Mouse (Mus musculus) forebrain, embryonic 11.5 days (tissue): ENCODE measurements around the gene Gm20388. TPM values are rescaled to one million over a fixed set of nuclear protein-coding genes. Genes with fewer than 3 reads are reported as not detected.
A peak's percentile ranks its signal among the peaks of the same experiment; 100 is the strongest.

Experiments
- ATAC-seq: fragments of 200-750 bp; cut with Nextera tagmentation; replicated peaks from 2 replicates; pipeline ENCODE4 v1.8.0; 2017; ENCODE audit warnings: moderate TSS enrichment; ENCODE audit not compliant: low FRiP score
- DNase-seq: peaks from one replicate; pipeline ENCODE4 v3.0.0-alpha.2; 2017; ENCODE audit warnings: low spot score
- H3K27ac ChIP-seq: fragments of 300-500 bp; sonication (generic); 2 replicates; pipeline ENCODE4 v1.5.1; 2014; ENCODE audit warnings: low read depth, low read length
- H3K27me3 ChIP-seq: fragments of 300-500 bp; sonication (generic); 2 replicates; pipeline ENCODE4 v1.6.1; 2014; ENCODE audit warnings: mild to moderate bottlenecking, low read length, mixed read lengths; ENCODE audit not compliant: control insufficient read depth, insufficient read depth
- H3K36me3 ChIP-seq: fragments of 300-500 bp; sonication (generic); 2 replicates; pipeline ENCODE4 v1.6.1; 2014; ENCODE audit warnings: mild to moderate bottlenecking, low read length, moderate library complexity, mixed read lengths; ENCODE audit not compliant: control insufficient read depth, insufficient read depth
- H3K4me1 ChIP-seq: fragments of 300-500 bp; sonication (generic); replicated peaks from 2 replicates; pipeline ENCODE4 v1.6.1; 2014; ENCODE audit warnings: low read length, mixed read lengths; ENCODE audit not compliant: control insufficient read depth, insufficient read depth
- H3K4me2 ChIP-seq: fragments of 300-500 bp; sonication (generic); 2 replicates; pipeline ENCODE4 v1.6.1; 2014; ENCODE audit warnings: low read depth, mild to moderate bottlenecking, low read length, moderate library complexity, mixed read lengths; ENCODE audit not compliant: severe bottlenecking
- H3K4me3 ChIP-seq: fragments of 300-500 bp; sonication (generic); 2 replicates; pipeline ENCODE4 v1.5.1; 2014; ENCODE audit warnings: low read depth, low read length
- H3K9ac ChIP-seq: fragments of 300-500 bp; sonication (generic); 2 replicates; pipeline ENCODE4 v1.6.1; 2014; ENCODE audit warnings: low read length
- H3K9me3 ChIP-seq: fragments of 300-500 bp; sonication (generic); 2 replicates; pipeline ENCODE4 v1.6.1; 2016; ENCODE audit warnings: low read length, mixed read lengths; ENCODE audit not compliant: control insufficient read depth
- WGBS: fragments of 180-500 bp; shearing (Covaris S2); extraction: QIAGEN DNeasy Blood & Tissue Kit; methylation state at CpG from one replicate; pipeline ENCODE4 v1.1.7; 2014; 5-methylcytosine and 5-hydroxymethylcytosine counted together
- polyA plus RNA-seq: library from polyadenylated mRNA; unstranded; fragments of >200 nt; fragmentation: Nextera tagmentation; extraction: Ambion mirVana; gene quantifications from 2 replicates; pipeline ENCODE4 v1.2.1, GENCODE M21; 2014

Gene Gm20388
- polyA plus RNA-seq, 1 experiment from 2014 or later: not detected

- ATAC-seq: no peak
- peaks cover 43% of the 10 kb centered on the region for H3K27me3 ChIP-seq
- H3K27ac ChIP-seq: no peak overlapping the region
- H3K36me3 ChIP-seq: no peaks in the 10 kb centered on the region
- no peaks in the 10 kb centered on the region for H3K9me3 ChIP-seq
- H3K4me2 ChIP-seq: no peak overlapping the region
- DNase-seq: no peak
- no peak overlapping the region for H3K9ac ChIP-seq
- peaks cover 14% of the 10 kb centered on the region; the same call in 1 of the 2 replicates for H3K4me1 ChIP-seq
- 86% methylated on average over 13 of the region's 13 CpGs for WGBS
- H3K4me3 ChIP-seq: 0 out of 2 replicates have a peak overlapping the region, but pooled peaks have one; percentile 52
Measured at GRCm38 (mm10) chr8:122334791-122335490, 2424.3 kb downstream of the Gm20388 start.

- WGBS: 6% methylated on average over 57 of the region's 57 CpGs
- no peaks in the 10 kb centered on the region for H3K9me3 ChIP-seq
- peaks cover 12% of the 10 kb centered on the region; the same call in 1 of the 2 replicates for H3K4me1 ChIP-seq
- peak overlapping the region; percentile 41; the same call in 1 of the 2 replicates for H3K9ac ChIP-seq
- H3K4me3 ChIP-seq: peak overlapping the region; percentile 52
- H3K4me2 ChIP-seq: peak overlapping the region; percentile 93
- no peaks in the 10 kb centered on the region for H3K36me3 ChIP-seq
- no peak overlapping the region for H3K27ac ChIP-seq
- ATAC-seq (peak; percentile 49), DNase-seq (no peak)
- peaks cover 43% of the 10 kb centered on the region for H3K27me3 ChIP-seq
Measured at GRCm38 (mm10) chr8:122335638-122336250, 2425.1 kb downstream of the Gm20388 start.

GRCm38 (mm10) chr8:122336251-122336910 is 2425.7 kb downstream of the Gm20388 start:
- Histone ChIP-seq H3K4me1 (peaks cover 12% of the 10 kb centered on the region; the same call in 1 of the 2 replicates), H3K36me3 (no peaks in the 10 kb centered on the region), H3K27me3 (peaks cover 43% of the 10 kb centered on the region), H3K27ac (no peak overlapping the region), H3K9me3 (no peaks in the 10 kb centered on the region), H3K4me3 (peak overlapping the region; percentile 52), H3K9ac (peak overlapping the region; percentile 41; the same call in 1 of the 2 replicates), H3K4me2 (peak overlapping the region; percentile 93)
- ATAC-seq: peak; percentile 73
- DNase-seq: peak; percentile 88
- WGBS: 1% methylated on average over 77 of the region's 81 CpGs

GRCm38 (mm10) chr8:122338852-122339251 is 2428.2 kb downstream of the Gm20388 start:
- no peaks in the 10 kb centered on the region for H3K36me3 ChIP-seq
- peaks cover 12% of the 10 kb centered on the region; the same call in 1 of the 2 replicates for H3K4me1 ChIP-seq
- H3K4me3 ChIP-seq: no peak overlapping the region
- ATAC-seq (no peak), DNase-seq (no peak)
- H3K27me3 ChIP-seq: peaks cover 58% of the 10 kb centered on the region
- WGBS: 38% methylated on average over 6 of the region's 6 CpGs
- H3K9ac ChIP-seq: no peak overlapping the region
- no peak overlapping the region for H3K4me2 ChIP-seq
- H3K9me3 ChIP-seq: no peaks in the 10 kb centered on the region
- no peak overlapping the region for H3K27ac ChIP-seq

- no peaks in the 10 kb centered on the region for H3K9me3 ChIP-seq
- H3K36me3 ChIP-seq: no peaks in the 10 kb centered on the region
- ATAC-seq (no peak), DNase-seq (no peak)
- no peak overlapping the region for H3K4me2 ChIP-seq
- H3K4me1 ChIP-seq: peaks cover 9% of the 10 kb centered on the region; the same call in 1 of the 2 replicates
- peaks cover 51% of the 10 kb centered on the region for H3K27me3 ChIP-seq
- no peak overlapping the region for H3K27ac ChIP-seq
- no peak overlapping the region for H3K4me3 ChIP-seq
- WGBS: 85% methylated on average over 3 of the region's 3 CpGs
- no peak overlapping the region for H3K9ac ChIP-seq
Measured at GRCm38 (mm10) chr8:122340761-122341160, 2430.1 kb downstream of the Gm20388 start.

GRCm38 (mm10) chr8:122341790-122342189 is 2431.1 kb downstream of the Gm20388 start:
- Histone ChIP-seq H3K4me2 (no peak overlapping the region), H3K9ac (no peak overlapping the region), H3K9me3 (no peaks in the 10 kb centered on the region), H3K4me3 (no peak overlapping the region), H3K36me3 (no peaks in the 10 kb centered on the region), H3K27ac (no peak overlapping the region), H3K4me1 (peaks cover under 1% of the 10 kb centered on the region; the same call in 1 of the 2 replicates), H3K27me3 (peaks cover 41% of the 10 kb centered on the region)
- WGBS: 82% methylated on average over 6 of the region's 6 CpGs
- no peak for DNase-seq
- ATAC-seq: no peak

GRCm38 (mm10) chr8:122342362-122342761 is 2431.7 kb downstream of the Gm20388 start:
- 59% methylated on average over 5 of the region's 5 CpGs for WGBS
- no peak overlapping the region for H3K9ac ChIP-seq
- ATAC-seq: no peak
- no peak for DNase-seq
- H3K27ac ChIP-seq: no peak overlapping the region
- H3K4me2 ChIP-seq: no peak overlapping the region
- no peaks in the 10 kb centered on the region for H3K4me1 ChIP-seq
- no peaks in the 10 kb centered on the region for H3K36me3 ChIP-seq
- H3K9me3 ChIP-seq: no peaks in the 10 kb centered on the region
- H3K4me3 ChIP-seq: no peak overlapping the region
- peaks cover 35% of the 10 kb centered on the region for H3K27me3 ChIP-seq

GRCm38 (mm10) chr8:122342806-122343209 is 2432.2 kb downstream of the Gm20388 start:
- Histone ChIP-seq H3K27me3 (peaks cover 30% of the 10 kb centered on the region), H3K27ac (no peak overlapping the region), H3K36me3 (no peaks in the 10 kb centered on the region), H3K9ac (no peak overlapping the region), H3K4me1 (no peaks in the 10 kb centered on the region), H3K9me3 (no peaks in the 10 kb centered on the region), H3K4me3 (no peak overlapping the region), H3K4me2 (peak overlapping the region; percentile 51; the same call in 1 of the 2 replicates)
- 7% methylated on average over 9 of the region's 9 CpGs for WGBS
- no peak for ATAC-seq
- no peak for DNase-seq
